Mouse (Mus musculus) B cell, adult 2 months (primary cell): ENCODE results near the gene Gm13305.
"Not testable (repeated sequence)": the region's sequence is repeated elsewhere in the genome, so short reads cannot be mapped to it uniquely, and the experiment has no call there.

Source experiments
- DNase-seq, 2 experiments: peaks; one replicate each; pipeline ENCODE4 v3.0.0; 2022

The Gm13305 gene

DNA sequence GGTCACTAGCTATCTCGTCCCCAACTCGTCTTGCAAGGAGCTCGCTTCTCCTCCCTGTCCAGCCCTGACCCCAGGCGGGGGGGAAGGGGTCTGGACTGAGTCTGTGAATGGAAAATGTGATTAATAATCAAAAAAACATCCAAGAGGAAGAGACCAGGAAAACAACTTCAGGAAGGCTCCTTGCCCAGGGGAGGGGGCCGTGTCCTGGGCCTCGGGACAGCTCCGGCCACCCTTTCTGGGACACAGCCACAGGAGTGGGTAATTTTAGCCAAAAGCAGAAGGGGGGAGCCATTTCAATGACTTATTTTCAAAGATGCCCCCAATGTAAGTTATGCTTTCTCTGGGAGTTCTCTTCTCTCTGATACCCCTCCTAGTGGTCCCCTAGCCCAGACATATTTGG is at the start of gene Gm13305:
Gene Gm13305 (minus strand): TSS at position 101 of the 400 bp plus-strand sequence.
- DNase-seq, result not testable (repeated sequence)

DNA sequence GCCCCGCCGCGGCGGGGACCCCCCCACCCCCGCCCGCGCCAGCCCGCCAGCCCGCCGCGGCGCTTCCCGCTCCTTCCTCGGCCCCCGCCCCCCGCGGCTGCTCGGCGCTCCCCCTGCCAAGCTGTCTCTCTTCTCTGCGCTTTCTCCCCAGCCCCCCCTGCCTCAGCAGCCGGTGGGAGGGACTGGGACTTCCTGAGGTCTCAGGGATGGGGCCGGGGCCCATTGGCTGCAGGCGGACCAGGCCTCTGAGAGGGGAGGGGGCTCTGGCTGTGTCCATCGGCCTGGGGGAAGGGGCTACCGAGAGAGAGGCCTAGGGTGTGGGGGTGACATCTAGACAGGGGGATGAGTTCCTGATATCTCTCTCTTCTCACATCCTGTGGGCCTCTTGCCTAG is 16.6 kb upstream of the Gm13305 start:
- DNase-seq, result not testable (repeated sequence)

DNA sequence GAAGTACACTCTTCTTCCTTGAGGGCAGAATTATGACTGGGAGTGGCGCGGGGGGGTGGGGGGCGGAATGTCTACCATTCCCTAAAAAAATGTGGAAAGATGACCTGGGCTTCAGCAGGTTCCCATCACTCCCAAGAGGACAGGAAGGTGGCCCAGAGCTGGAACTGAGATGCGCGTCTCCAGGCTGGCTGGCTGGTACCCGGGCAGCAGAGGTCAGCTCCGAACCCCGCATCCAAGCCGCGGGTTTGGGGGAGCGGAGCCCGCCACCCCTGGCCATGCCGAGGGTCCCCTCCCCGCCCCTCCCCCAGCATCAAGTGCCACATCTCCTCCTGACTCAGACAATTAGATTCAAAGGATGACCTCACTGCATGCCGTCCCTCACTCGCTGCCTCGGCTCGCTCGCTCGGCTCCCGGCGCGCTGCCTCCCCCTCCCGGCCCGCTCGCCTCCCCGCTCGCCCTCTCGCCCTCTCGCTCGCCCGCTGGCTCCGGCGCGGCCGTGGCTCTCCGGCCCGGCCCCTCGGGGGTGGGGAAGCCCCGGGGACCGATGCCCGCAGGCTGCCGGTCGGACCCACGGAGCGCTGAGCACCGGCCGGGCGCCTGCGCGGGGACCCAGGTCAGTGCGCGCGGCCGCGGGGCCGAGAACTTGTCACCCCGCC is 16.0 kb upstream of the Gm13305 start:
- DNase-seq, result not testable (repeated sequence)

DNA sequence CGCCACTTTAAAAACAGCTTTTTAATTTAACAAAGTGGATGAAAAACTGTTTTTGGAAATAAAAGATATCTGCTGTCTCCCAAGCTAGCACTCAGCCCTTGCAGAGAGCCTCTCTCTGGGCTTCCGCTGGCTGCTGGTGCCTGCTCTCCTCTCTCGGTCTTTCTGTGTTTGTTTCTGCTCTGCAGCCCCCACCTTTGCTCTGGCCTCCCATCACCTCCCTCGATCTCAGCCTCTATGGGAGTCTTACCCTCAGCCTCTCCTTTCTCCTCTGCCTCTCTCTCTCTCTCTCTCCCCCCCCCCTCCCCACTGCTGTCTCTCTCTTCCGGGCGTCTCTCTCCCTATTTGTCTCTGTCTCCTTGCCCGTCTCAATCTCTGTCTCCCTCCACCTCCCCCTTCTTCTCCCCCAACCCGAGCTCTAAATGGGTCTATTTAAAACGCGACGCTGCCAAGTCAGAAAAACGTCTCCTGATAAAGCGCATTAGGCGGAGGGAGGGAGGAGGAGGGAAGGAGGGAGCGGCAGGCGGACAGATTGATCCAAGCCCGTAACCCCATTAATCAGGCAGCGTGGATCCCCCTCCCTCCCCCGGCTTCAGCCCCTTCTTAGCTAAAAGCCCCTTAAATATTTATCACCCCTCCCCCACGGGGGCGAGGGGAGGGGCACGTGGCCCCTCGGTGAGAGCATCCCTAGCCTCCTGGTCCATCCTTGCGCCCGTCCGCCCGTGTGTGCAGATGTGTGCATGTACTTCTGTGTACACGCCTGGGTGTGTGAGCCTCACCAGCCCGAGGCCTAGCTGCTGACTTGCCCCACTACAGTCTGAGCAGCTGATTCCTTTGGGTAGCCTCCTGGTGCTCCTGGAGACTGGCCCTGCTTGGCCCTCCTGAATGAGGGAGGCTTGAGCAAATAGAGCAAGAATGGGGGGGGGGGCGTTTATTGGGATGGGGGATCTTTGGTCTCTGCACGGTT is 15.1 kb upstream of the Gm13305 start:
- DNase-seq, result not testable (repeated sequence)

DNA sequence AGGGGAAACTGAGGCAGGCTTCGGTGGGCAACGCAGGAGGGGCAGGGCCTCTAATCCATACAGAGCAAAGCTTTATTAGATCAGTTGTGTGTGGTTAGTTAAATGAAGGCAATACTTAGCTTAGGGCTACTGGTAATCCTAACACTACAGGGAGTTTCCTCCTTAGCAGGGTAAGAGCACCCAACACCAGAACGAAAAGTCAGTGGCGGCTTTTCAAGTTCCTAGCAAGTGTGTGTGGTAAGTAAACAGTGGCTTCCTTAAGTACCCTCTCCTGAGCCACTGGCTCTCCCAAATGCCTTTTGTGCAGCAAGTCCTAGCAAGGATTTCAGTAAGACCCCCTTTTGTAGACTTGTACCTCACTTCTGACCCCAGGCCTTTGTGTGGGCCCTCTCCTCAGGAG is 9.8 kb upstream of the Gm13305 start:
- DNase-seq, result not testable (repeated sequence)

DNA sequence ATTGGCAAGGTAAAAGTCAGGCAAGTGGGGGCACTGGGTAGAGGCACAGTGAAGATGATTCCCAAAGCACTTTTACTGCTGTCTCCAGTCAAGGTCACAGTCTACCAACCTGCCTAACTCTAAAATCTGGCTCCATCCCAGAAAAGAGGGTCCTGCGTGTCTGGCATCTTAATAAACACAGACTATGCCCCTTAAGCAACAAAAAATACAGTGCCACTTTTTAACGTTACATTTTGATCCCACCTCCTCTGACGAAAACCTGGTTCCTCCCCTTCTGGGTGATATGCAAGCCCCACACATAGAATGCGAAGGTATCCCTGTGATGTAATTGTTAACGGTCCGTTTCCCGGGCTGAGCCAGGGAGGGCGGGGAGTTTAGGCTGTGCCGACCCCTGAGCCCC is 15.3 kb downstream of the Gm13305 start, which contains the start of gene Gm13306:
Gene Gm13306 (plus strand): TSS at position 301 of the 400 bp plus-strand sequence.
- not testable (repeated sequence) for DNase-seq

DNA sequence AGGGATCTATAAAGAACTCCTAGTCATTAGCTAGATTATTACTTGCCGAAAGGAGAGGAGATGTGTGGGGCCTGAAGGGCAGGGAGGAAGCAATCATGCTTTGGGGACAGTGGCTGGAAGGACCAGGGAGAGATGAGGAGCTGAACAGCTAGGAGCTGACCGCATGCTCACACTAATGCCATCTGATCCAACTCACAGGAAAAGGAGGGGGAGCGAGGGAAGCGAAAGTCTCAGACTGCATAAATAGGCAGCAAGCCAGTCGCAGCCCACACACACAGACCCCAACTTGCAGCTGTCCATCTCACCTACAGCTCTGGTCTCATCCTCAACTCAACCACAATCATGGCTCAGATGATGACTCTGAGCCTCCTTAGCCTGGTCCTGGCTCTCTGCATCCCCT is 53.9 kb downstream of the Gm13305 start, which contains the start of gene Gm13304:
Gene Gm13304 (plus strand): TSS at position 301 of the 400 bp plus-strand sequence.
- not testable (repeated sequence) for DNase-seq
